Mouse (Mus musculus) myocyte (in vitro differentiated cells): ENCODE measurements around the gene Nek2. TPM values are rescaled to one million over a fixed set of nuclear protein-coding genes. Genes with fewer than 3 reads are reported as not detected.

Source experiments
- H3K27me3 ChIP-seq: one replicate; pipeline ENCODE4 v1.6.1; 2011; ENCODE audit not compliant: control insufficient read depth, insufficient read depth, insufficient read length
- H3K36me3 ChIP-seq: one replicate; pipeline ENCODE4 v1.6.1; 2011; ENCODE audit not compliant: control insufficient read depth, insufficient read depth
- H3K4me2 ChIP-seq: one replicate; pipeline ENCODE4 v1.6.1; 2011; ENCODE audit warnings: low read depth, control low read depth
- H3K4me3 ChIP-seq: one replicate; pipeline ENCODE4 v1.5.1; 2011; ENCODE audit warnings: mild to moderate bottlenecking, control low read depth, moderate library complexity
- H3K79me2 ChIP-seq: one replicate; pipeline ENCODE4 v1.6.1; 2011; ENCODE audit not compliant: control insufficient read depth, insufficient read depth
- H3ac ChIP-seq: one replicate; pipeline ENCODE4 v1.6.1; 2011; ENCODE audit not compliant: control insufficient read depth, insufficient read length
- CEBPB ChIP-seq: IDR thresholded peaks from 2 replicates; pipeline ENCODE4 v1.6.1; 2011; ENCODE audit warnings: mild to moderate bottlenecking, moderate library complexity; ENCODE audit not compliant: poor library complexity, insufficient read depth, severe bottlenecking
- E2F4 ChIP-seq: IDR thresholded peaks from one replicate; pipeline ENCODE4 v1.6.1; 2011; ENCODE audit warnings: mild to moderate bottlenecking, control low read depth, moderate library complexity; ENCODE audit not compliant: insufficient read depth
- MAX ChIP-seq: IDR thresholded peaks from one replicate; pipeline ENCODE4 v1.6.1; 2011; ENCODE audit warnings: low read depth, mild to moderate bottlenecking, control low read depth
- MYOD1 ChIP-seq, 3 experiments: IDR thresholded peaks; one replicate each; pipeline ENCODE4 v1.6.1; 2011; ENCODE audit warnings: control low read depth in 2 of 3, low read depth in 2 of 3, mild to moderate bottlenecking in 2 of 3, moderate library complexity in 1 of 3; ENCODE audit not compliant: insufficient read length in 2 of 3, control insufficient read depth in 1 of 3
- MYOG ChIP-seq, 3 experiments: IDR thresholded peaks; one replicate each; pipeline ENCODE4 v1.6.1; 2011; ENCODE audit warnings: control low read depth in 2 of 3, low read depth in 2 of 3, mild to moderate bottlenecking in 2 of 3; ENCODE audit not compliant: insufficient read length in 2 of 3, control insufficient read depth in 1 of 3, insufficient read depth in 1 of 3
- POLR2A ChIP-seq: IDR thresholded peaks from one replicate; pipeline ENCODE4 v1.6.1; 2011; ENCODE audit warnings: low read depth, mild to moderate bottlenecking, control low read depth, moderate library complexity; ENCODE audit not compliant: insufficient read length
- POLR2AphosphoS2 ChIP-seq: IDR thresholded peaks from one replicate; pipeline ENCODE4 v1.6.1; 2011; ENCODE audit warnings: low read depth, control low read depth; ENCODE audit not compliant: insufficient read length
- REST ChIP-seq: IDR thresholded peaks from one replicate; pipeline ENCODE4 v1.6.1; 2011; ENCODE audit warnings: mild to moderate bottlenecking, control low read depth, moderate library complexity; ENCODE audit not compliant: insufficient read depth, insufficient read length
- SRF ChIP-seq: IDR thresholded peaks from one replicate; pipeline ENCODE4 v1.6.1; 2011; ENCODE audit warnings: low read depth; ENCODE audit not compliant: control insufficient read depth, insufficient read length
- TCF12 ChIP-seq: IDR thresholded peaks from one replicate; pipeline ENCODE4 v1.6.1; 2011; ENCODE audit warnings: mild to moderate bottlenecking, control low read depth; ENCODE audit not compliant: poor library complexity, insufficient read depth, severe bottlenecking
- TCF3 ChIP-seq: IDR thresholded peaks from one replicate; pipeline ENCODE4 v1.6.1; 2011; ENCODE audit warnings: low read depth, control low read depth; ENCODE audit not compliant: insufficient read length
- USF1 ChIP-seq: IDR thresholded peaks from one replicate; pipeline ENCODE4 v1.6.1; 2011; ENCODE audit warnings: low read depth, mild to moderate bottlenecking, control low read depth, moderate library complexity
- polyA plus RNA-seq: library from polyadenylated mRNA; unstranded; fragments of >200 nt; fragmentation: generic; extraction: Trizol; gene quantifications from one replicate; pipeline ENCODE4 v1.2.1, GENCODE M21; 2012; ENCODE audit warnings: missing spikeins

Nek2 gene
- polyA plus RNA-seq, 1 experiment = 21.2 TPM

DNA sequence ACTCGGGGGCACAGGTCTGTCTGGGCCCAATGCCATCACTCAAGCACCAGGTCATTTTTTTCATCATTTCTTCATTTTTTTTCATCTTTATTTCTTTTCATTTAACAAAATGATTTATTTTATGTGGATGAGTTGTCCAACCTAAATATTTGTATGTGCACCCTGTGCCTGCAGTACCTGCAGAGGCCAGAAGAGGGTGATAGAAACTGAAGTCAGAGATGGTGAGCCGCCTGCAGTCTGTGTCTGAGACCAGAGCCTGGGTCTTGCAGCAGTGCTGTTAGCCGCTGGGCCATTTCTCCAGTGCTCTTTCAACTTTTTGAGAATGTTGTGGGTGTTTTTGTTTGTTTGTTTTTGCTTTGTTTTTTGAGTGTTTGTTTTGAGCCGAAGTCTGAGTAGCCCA is 14.5 kb upstream of the Nek2 start:
- Histone ChIP-seq H3K36me3 (no peaks in the 10 kb centered on the region), H3K79me2 (no peaks in the 10 kb centered on the region), H3K4me3 (no peak overlapping the region), H3K4me2 (no peak overlapping the region), H3K27me3 (no peaks in the 10 kb centered on the region), H3ac (no peak overlapping the region)
- TF ChIP-seq TCF12 (no peak), CEBPB (no peak), POLR2A (no peak), TCF3 (no peak), REST (no peak), MYOD1 (IDR thresholded peaks at IDR 0.05; ENCODE audit: control insufficient read depth in 1 of 3, insufficient read length in 2 of 3, low read depth in 2 of 3) (no peak), E2F4 (no peak), SRF (no peak), USF1 (no peak), POLR2AphosphoS2 (no peak), MAX (no peak), MYOG (IDR thresholded peaks at IDR 0.05; ENCODE audit: control insufficient read depth in 1 of 3, insufficient read depth in 1 of 3, insufficient read length in 2 of 3, low read depth in 2 of 3) (no peak)

DNA sequence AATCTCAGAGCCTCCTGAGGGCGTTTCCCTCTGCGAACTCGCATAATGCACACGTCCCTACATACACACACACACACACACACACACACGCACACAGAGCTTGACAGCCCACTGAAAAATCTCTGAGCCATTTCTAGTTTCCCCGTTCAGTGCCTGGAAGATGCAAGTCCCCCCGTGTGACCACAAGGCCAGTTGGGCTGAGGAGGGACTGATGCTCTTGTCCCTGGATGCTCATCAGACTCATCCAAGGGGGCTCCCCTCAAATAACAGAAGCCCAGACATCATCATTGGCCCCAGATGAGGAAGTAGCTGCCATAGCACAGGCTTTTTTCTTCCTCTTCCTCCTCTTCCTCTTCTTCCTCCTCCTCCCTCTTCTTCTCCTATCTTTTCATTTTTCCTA is 13.3 kb upstream of the Nek2 start:
- no peaks in the 10 kb centered on the region for H3K36me3 ChIP-seq
- TF ChIP-seq USF1 = no peak
- no peak for TF ChIP-seq E2F4
- TF ChIP-seq POLR2AphosphoS2 = no peak
- TF ChIP-seq TCF12 = no peak
- no peak for TF ChIP-seq CEBPB
- TF ChIP-seq SRF = no peak
- TF ChIP-seq POLR2A = no peak
- TF ChIP-seq REST = no peak
- TF ChIP-seq TCF3 = no peak
- no peak for TF ChIP-seq MAX
- TF ChIP-seq MYOD1 (IDR thresholded peaks at IDR 0.05; ENCODE audit: control insufficient read depth in 1 of 3, insufficient read length in 2 of 3, low read depth in 2 of 3) = no peak
- TF ChIP-seq MYOG (IDR thresholded peaks at IDR 0.05; ENCODE audit: control insufficient read depth in 1 of 3, insufficient read depth in 1 of 3, insufficient read length in 2 of 3, low read depth in 2 of 3) = no peak

DNA sequence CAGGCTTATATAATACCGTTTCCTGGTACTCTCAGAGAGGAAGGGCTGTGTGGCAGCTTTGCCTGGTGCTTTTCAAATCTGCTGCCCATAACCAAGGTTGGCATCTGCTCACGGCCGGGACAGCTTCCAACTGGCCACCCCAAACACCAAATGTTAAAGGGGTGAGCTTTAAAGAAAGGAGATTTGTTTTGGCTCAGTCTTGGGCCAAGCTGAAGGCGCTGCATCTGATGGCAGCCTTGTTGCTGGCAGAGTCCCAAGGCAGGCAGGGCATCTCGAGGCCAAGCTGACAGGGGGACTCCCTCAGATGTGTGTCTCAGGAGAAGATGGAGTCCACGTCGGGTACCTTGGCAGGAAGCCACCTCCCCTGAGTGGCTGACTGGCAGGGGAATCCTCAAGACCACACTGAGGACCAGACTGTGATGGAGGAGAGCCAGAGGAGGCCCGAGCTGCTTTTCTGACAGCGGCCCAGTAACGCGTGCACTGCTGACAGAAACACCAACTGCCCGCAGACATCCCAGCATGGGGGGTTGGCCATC is 12.5 kb upstream of the Nek2 start:
- no peaks in the 10 kb centered on the region for H3K27me3 ChIP-seq
- no peak overlapping the region for H3K4me3 ChIP-seq
- H3K79me2 ChIP-seq = no peaks in the 10 kb centered on the region
- no peak overlapping the region for H3ac ChIP-seq
- no peak for TF ChIP-seq POLR2A
- no peak for TF ChIP-seq SRF
- TF ChIP-seq USF1 = no peak
- TF ChIP-seq MYOG (IDR thresholded peaks at IDR 0.05; ENCODE audit: control insufficient read depth in 1 of 3, insufficient read depth in 1 of 3, insufficient read length in 2 of 3, low read depth in 2 of 3) = no peak
- no peak for TF ChIP-seq REST
- no peak for TF ChIP-seq E2F4
- no peak for TF ChIP-seq TCF3
- TF ChIP-seq TCF12 = no peak
- H3K4me2 ChIP-seq = no peak overlapping the region
- no peaks in the 10 kb centered on the region for H3K36me3 ChIP-seq

More for the DNA sequence above, 13.3 kb upstream of the Nek2 start:
- Histone ChIP-seq H3K4me2 (no peak overlapping the region), H3K27me3 (no peaks in the 10 kb centered on the region), H3K4me3 (no peak overlapping the region), H3ac (no peak overlapping the region), H3K79me2 (no peaks in the 10 kb centered on the region)

DNA sequence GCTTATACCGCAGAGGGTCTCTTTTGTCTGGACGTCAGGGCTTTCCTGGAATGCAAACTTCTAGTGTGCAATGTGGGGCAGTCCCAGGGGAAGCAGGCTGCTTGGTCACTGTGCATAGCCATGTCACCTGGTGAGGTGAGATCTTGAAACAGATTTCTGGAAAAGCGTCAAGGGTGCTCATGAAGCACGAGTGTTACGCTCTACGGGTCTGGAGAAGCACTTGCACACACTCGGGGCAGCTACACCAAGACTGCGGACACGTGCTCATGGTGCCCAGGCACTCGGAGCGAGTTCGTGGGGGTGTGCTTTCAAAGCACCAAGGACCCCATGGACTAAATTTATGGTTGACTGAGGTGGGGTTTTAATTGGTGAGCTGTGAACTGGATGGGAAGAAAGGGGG is 9.5 kb upstream of the Nek2 start:
- H3K4me2 ChIP-seq = no peak overlapping the region

More for the DNA sequence above, 9.5 kb upstream of the Nek2 start:
- Histone ChIP-seq H3ac (no peak overlapping the region), H3K36me3 (no peaks in the 10 kb centered on the region), H3K4me3 (no peak overlapping the region), H3K79me2 (no peaks in the 10 kb centered on the region), H3K27me3 (no peaks in the 10 kb centered on the region)
- TF ChIP-seq CEBPB (no peak), SRF (no peak), TCF3 (no peak), MYOG (IDR thresholded peaks at IDR 0.05; ENCODE audit: control insufficient read depth in 1 of 3, insufficient read depth in 1 of 3, insufficient read length in 2 of 3, low read depth in 2 of 3) (no peak), REST (no peak), USF1 (no peak), TCF12 (no peak), MAX (no peak), POLR2AphosphoS2 (no peak), MYOD1 (IDR thresholded peaks at IDR 0.05; ENCODE audit: control insufficient read depth in 1 of 3, insufficient read length in 2 of 3, low read depth in 2 of 3) (no peak)
